Mouse (Mus musculus) neural tube, embryonic 14.5 days (tissue): Measurements from ENCODE around the gene Stambpl1. TPM values are rescaled to one million over a fixed set of nuclear protein-coding genes. Genes with fewer than 3 reads are reported as not detected.

Experiments used
- ATAC-seq: fragments of 200-750 bp; cut with Nextera tagmentation; 2 replicates; pipeline ENCODE4 v1.8.0; 2017; ENCODE audit warnings: low read depth, mild to moderate bottlenecking, moderate TSS enrichment, moderate library complexity
- H3K27ac ChIP-seq: fragments of 300-500 bp; sonication (generic); 2 replicates; pipeline ENCODE4 v1.5.1; 2014; ENCODE audit warnings: low read depth, mild to moderate bottlenecking, control low read depth, low read length, moderate library complexity, mixed read lengths
- H3K27me3 ChIP-seq: fragments of 300-500 bp; sonication (generic); 2 replicates; pipeline ENCODE4 v1.6.1; 2014; ENCODE audit warnings: low read length; ENCODE audit not compliant: control insufficient read depth, insufficient read depth
- H3K36me3 ChIP-seq: fragments of 300-500 bp; sonication (generic); 2 replicates; pipeline ENCODE4 v1.6.1; 2014; ENCODE audit warnings: low read length, mixed read lengths; ENCODE audit not compliant: control insufficient read depth, insufficient read depth
- H3K4me1 ChIP-seq: fragments of 300-500 bp; sonication (generic); 2 replicates; pipeline ENCODE4 v1.6.1; 2014; ENCODE audit warnings: low read length; ENCODE audit not compliant: control insufficient read depth, insufficient read depth
- H3K4me2 ChIP-seq: fragments of 300-500 bp; sonication (generic); 2 replicates; pipeline ENCODE4 v1.6.1; 2014; ENCODE audit warnings: mild to moderate bottlenecking, low read depth, low read length, control low read depth
- H3K4me3 ChIP-seq: fragments of 300-500 bp; sonication (generic); 2 replicates; pipeline ENCODE4 v1.5.1; 2014; ENCODE audit warnings: low read depth, low read length, control low read depth, mixed read lengths
- H3K9ac ChIP-seq: fragments of 300-500 bp; sonication (generic); replicated peaks from 2 replicates; pipeline ENCODE4 v1.6.1; 2014; ENCODE audit warnings: low read depth, mild to moderate bottlenecking, control low read depth, low read length, mixed read lengths
- H3K9me3 ChIP-seq: fragments of 300-500 bp; sonication (generic); 2 replicates; pipeline ENCODE4 v1.6.1; 2016; ENCODE audit warnings: low read length; ENCODE audit not compliant: control insufficient read depth
- WGBS: fragments of 180-500 bp; shearing (Covaris S2); extraction: QIAGEN DNeasy Blood & Tissue Kit; methylation state at CpG from one replicate; pipeline ENCODE4 v1.1.7; 2014; 5-methylcytosine and 5-hydroxymethylcytosine counted together
- polyA plus RNA-seq: library from polyadenylated mRNA; unstranded; fragments of >200 nt; fragmentation: Nextera tagmentation; extraction: Ambion mirVana; gene quantifications from 2 replicates; pipeline ENCODE4 v1.2.1, GENCODE M21; 2014

Gene Stambpl1
- polyA plus RNA-seq: 20.7 and 25.7 TPM in 2 replicates

GRCm38 (mm10) chr19:34192008-34192963, at the start of gene Stambpl1:
Gene Stambpl1, plus strand, starts transcription at chr19:34192229.
- Histone ChIP-seq H3K4me1 (no peaks in the 10 kb centered on the region), H3K9me3 (no peaks in the 10 kb centered on the region), H3K4me3 (peak within 1 kb of the TSS; percentile 72), H3K36me3 (no peaks in the 10 kb centered on the region), H3K27me3 (no peaks in the 10 kb centered on the region), H3K27ac (peak within 1 kb of the TSS; percentile 62), H3K4me2 (peak within 1 kb of the TSS; percentile 91), H3K9ac (peak within 1 kb of the TSS; percentile 86)
- WGBS: under 1% methylated on average over 62 of the region's 62 CpGs
- ATAC-seq: peak; percentile 90

GRCm38 (mm10) chr19:34148421-34148820, 43.6 kb upstream of the Stambpl1 start:
- H3K27ac ChIP-seq: no peak overlapping the region
- H3K9ac ChIP-seq: no peak overlapping the region
- no peak overlapping the region for H3K4me2 ChIP-seq
- H3K9me3 ChIP-seq: no peaks in the 10 kb centered on the region
- H3K4me3 ChIP-seq: no peak overlapping the region
- no peak for ATAC-seq
- no peaks in the 10 kb centered on the region for H3K4me1 ChIP-seq
- H3K36me3 ChIP-seq: no peaks in the 10 kb centered on the region
- H3K27me3 ChIP-seq: no peaks in the 10 kb centered on the region
- 88% methylated on average over 4 of the region's 4 CpGs for WGBS

GRCm38 (mm10) chr19:34151909-34152308, 40.1 kb upstream of the Stambpl1 start:
- Histone ChIP-seq H3K36me3 (no peaks in the 10 kb centered on the region), H3K9me3 (no peaks in the 10 kb centered on the region), H3K27ac (no peak overlapping the region), H3K4me3 (no peak overlapping the region), H3K27me3 (no peaks in the 10 kb centered on the region), H3K4me2 (no peak overlapping the region), H3K9ac (no peak overlapping the region), H3K4me1 (no peaks in the 10 kb centered on the region)
- ATAC-seq: no peak
- 95% methylated on average over 1 of the region's 1 CpGs for WGBS

- H3K4me3 ChIP-seq: no peak overlapping the region
- no peaks in the 10 kb centered on the region for H3K27me3 ChIP-seq
- no peak overlapping the region for H3K9ac ChIP-seq
- H3K4me1 ChIP-seq: no peaks in the 10 kb centered on the region
- WGBS: 85% methylated on average over 5 of the region's 6 CpGs
- ATAC-seq: no peak
- H3K4me2 ChIP-seq: no peak overlapping the region
- H3K9me3 ChIP-seq: no peaks in the 10 kb centered on the region
- no peaks in the 10 kb centered on the region for H3K36me3 ChIP-seq
- no peak overlapping the region for H3K27ac ChIP-seq
These were observed 38.5 kb upstream of the Stambpl1 start for GRCm38 (mm10) chr19:34153263-34154144.

GRCm38 (mm10) chr19:34162693-34163092, 29.3 kb upstream of the Stambpl1 start:
- H3K4me2 ChIP-seq: no peak overlapping the region
- no peak overlapping the region for H3K4me3 ChIP-seq
- no peaks in the 10 kb centered on the region for H3K27me3 ChIP-seq
- H3K27ac ChIP-seq: no peak overlapping the region
- no peaks in the 10 kb centered on the region for H3K9me3 ChIP-seq
- no peak overlapping the region for H3K9ac ChIP-seq
- no peaks in the 10 kb centered on the region for H3K36me3 ChIP-seq
- WGBS: 91% methylated on average over 5 of the region's 5 CpGs
- no peak for ATAC-seq
- H3K4me1 ChIP-seq: no peaks in the 10 kb centered on the region

GRCm38 (mm10) chr19:34165891-34166290, 26.1 kb upstream of the Stambpl1 start, which contains the start of gene Ankrd22:
Gene Ankrd22, minus strand, starts transcription at chr19:34166053.
- H3K36me3 ChIP-seq: no peaks in the 10 kb centered on the region
- 84% methylated on average over 5 of the region's 5 CpGs for WGBS
- ATAC-seq: no peak

GRCm38 (mm10) chr19:34166386-34166785, 25.6 kb upstream of the Stambpl1 start:
- Histone ChIP-seq H3K4me1 (no peaks in the 10 kb centered on the region), H3K9ac (no peak overlapping the region), H3K27ac (no peak overlapping the region), H3K4me2 (no peak overlapping the region), H3K36me3 (no peaks in the 10 kb centered on the region), H3K27me3 (no peaks in the 10 kb centered on the region), H3K9me3 (no peaks in the 10 kb centered on the region), H3K4me3 (no peak overlapping the region)
- no peak for ATAC-seq
- WGBS: 72% methylated on average over 4 of the region's 4 CpGs

More at GRCm38 (mm10) chr19:34165891-34166290, 26.1 kb upstream of the Stambpl1 start, which contains the start of gene Ankrd22:
- Histone ChIP-seq H3K27me3 (no peaks in the 10 kb centered on the region), H3K27ac (no peak within 1 kb of the TSS), H3K9me3 (no peaks in the 10 kb centered on the region), H3K4me1 (no peaks in the 10 kb centered on the region), H3K4me3 (no peak within 1 kb of the TSS), H3K9ac (no peak within 1 kb of the TSS), H3K4me2 (no peak within 1 kb of the TSS)

- no peak for ATAC-seq
- no peaks in the 10 kb centered on the region for H3K4me1 ChIP-seq
- H3K4me2 ChIP-seq: no peak overlapping the region
- 41% methylated on average over 7 of the region's 7 CpGs for WGBS
- H3K9me3 ChIP-seq: no peaks in the 10 kb centered on the region
- H3K36me3 ChIP-seq: no peaks in the 10 kb centered on the region
- H3K27me3 ChIP-seq: no peaks in the 10 kb centered on the region
- H3K27ac ChIP-seq: no peak overlapping the region
- no peak overlapping the region for H3K4me3 ChIP-seq
- no peak overlapping the region for H3K9ac ChIP-seq
These were observed 23.9 kb upstream of the Stambpl1 start for GRCm38 (mm10) chr19:34167896-34168661.
